Mouse (Mus musculus) spleen, adult 18-20 months (tissue): ENCODE data around the gene Rnf214.
"Not testable (repeated sequence)": the region's sequence is repeated elsewhere in the genome, so short reads cannot be mapped to it uniquely, and the experiment has no call there.

Experiments used
- DNase-seq, 2 experiments: peaks; one replicate each; pipeline ENCODE4 v3.0.0; 2022; ENCODE audit warnings: mixed read lengths in 2 of 2

The Rnf214 gene

DNA sequence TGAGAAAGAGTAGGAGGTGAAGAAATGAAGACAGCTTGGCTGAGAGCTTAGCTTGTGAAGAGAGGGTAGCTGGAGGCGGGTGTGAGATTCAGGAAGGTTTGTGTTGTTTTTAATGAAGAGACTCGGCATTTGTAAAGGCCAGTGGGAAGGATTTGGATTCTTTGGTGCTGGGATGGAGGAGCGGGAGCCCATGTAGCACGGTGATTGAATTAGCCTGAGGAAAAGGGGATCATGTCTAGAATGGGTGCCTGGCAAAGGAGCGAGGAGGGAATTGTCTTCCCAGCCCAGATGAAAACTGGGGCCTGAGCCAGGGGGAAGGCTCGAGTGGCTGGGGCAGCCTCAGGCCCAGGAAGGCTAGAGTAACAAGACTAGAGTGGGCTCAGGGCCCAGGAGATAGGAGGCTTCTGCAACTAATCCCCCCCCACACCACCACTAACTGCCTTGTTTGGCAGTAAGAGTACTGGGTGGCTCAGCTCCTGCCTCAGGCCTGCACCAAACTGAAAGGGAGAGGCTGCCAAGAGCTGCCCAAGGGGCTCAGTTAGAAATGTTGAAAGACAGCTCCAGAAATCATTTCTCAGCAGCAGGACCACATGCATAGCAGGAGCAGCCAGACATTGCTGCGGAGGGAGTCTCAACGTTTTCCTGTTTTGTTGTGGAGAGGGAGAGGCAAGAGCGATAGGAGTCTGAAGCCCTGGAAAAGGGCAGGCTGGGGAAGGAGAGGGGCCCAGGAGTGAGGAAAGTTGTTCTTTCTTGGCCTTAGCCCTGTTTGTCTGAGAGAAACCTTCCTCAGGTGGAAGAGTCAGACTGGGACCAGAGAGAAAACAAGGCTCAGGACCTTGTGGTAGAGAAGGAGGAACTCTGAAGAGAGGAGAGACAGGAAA lies 56.9 kb downstream of the Rnf214 start:
- no peak for DNase-seq

DNA sequence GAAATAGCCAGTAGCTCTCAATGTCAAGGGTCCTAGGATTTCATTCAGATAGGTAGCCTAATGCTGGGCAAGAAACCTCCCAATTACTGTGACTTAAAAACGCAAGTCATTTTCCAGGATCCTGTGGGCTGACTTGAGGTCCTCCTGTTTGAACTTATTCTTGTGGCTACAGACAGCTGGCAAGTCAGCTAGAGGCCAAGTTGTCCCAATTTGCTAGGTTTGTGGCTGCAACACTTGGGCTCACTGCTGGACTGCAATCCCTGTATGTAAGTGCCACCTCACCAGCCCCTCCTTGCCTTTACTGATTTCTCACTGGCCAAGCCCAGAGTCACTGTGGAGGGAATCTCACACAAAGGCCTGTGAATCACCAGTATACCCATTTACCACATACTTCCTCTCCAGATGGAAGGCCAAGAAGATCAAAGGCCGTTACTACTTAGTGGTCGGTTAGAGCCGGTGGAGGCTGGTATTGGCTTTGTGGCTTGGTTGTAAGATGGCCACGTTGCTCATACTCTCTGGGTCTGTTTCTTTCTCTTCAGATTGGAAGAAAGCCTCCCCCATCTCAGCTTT lies 59.7 kb downstream of the Rnf214 start:
- no peak for DNase-seq

DNA sequence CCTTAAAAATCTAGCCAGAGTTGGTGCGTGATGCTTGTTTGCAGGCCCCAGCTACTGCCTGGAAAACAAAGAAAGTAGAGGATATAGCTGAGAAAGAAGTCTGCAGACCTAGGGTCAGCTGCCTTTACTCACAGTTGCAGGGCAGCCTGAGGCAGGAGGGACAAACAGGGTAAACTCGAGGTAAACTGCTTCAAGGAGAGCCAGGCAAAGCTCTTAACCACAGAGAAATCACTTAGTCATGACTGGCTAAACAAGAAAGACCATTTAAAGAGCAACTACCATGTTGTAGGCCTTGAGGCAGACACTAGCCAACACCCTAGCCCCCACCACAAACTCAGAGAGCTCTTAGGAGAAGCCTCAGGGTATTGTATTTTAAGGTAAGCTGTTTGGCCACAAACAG lies 60.5 kb downstream of the Rnf214 start:
- DNase-seq: not testable (repeated sequence)

DNA sequence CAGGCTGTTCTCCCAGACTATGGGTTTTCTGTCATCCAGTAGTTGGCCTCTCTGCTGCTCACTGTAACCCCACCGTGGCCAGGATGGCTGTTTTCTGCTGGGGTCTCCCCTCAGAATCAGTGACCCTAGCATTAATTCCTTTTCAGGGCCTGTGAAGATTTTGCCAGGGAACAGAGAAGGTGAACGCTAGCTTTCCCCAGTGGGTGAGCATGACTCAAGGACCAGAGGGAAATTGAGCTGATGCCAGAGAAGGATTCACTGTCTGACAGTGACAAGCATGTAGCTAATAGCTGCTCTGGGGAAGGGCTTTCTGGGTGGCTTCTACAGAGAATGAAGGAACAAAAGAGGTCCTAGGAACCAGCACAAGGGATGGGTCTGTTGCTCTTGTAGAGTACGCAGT lies 61.2 kb downstream of the Rnf214 start:
- no peak for DNase-seq

DNA sequence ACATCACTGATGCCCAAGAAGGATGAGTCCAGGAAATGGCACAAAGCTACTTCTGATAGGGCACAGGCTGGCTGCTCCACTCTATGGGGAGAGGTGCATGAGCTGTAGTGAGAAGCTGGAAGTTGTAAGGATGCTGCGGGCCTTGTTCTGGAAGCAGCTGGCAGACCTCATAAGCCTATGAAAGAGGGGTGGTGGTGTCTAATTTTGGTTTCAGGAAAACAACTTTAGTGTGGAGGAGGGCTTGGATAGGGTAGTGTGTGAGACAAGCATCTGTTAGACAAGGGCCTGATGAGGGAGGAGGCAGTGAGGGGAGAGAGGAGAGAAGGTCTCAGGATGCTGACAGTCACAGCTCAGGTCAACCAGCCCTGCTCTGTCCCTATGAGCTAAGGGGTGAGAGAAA lies 62.9 kb downstream of the Rnf214 start:
- DNase-seq: no peak

DNA sequence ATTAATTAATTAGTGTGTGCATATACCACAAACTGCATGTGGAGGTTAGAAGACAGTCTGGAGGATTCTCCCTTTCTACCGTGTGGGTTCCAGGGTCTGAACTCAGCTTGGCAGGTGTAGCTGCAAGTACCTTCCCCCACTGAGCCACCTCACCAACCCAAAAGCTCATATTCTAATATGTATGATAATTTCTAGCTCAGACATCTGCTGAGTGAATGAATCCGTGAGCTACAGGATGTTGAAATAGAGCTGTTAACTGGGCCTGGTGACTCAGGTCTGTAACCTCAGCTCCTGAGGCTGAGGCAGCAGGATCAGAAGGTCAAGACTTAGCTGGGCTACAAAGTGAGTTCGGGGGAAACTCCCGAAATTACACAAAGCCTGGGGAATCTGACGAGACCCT lies 63.7 kb downstream of the Rnf214 start:
- DNase-seq: no peak

DNA sequence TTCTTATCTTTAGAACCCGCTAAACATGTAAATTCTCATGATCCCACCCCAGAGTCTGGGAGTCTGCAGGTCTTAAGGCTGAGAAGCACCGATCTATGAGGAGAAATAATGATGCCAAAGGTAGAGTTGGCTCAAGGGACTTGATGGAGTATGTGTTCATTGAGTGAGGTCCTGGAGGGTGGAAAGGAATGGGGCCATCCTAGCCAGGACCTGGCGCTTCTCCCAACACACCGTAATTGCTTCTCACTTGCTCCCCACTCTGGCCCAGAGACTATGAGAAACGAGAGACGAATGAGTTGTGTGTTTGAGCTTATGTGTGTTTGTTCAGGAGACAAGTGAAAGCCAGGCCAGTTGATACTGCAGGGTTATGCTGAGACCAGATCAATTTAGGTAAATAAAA lies 65.3 kb downstream of the Rnf214 start:
- DNase-seq: no peak

DNA sequence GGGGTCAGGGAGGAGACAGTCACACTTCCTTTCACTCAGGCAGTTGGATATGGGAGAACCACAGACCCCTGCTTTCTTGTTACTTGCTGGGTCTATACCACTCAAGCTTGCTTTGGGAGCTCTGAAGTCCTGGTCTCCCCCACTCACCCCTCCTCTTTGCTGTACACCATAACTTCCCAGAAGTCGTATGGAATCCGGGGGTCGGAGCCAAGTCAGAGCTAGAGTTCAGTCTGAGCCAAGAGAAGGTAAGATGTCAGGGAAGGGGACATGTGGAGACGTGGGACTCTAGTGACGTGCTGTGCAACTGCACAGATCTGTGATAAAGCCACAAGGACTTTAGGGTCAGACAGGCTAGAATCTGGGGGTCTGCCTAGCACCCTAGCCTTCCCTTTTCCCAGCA lies 66.4 kb downstream of the Rnf214 start:
- DNase-seq: no peak

DNA sequence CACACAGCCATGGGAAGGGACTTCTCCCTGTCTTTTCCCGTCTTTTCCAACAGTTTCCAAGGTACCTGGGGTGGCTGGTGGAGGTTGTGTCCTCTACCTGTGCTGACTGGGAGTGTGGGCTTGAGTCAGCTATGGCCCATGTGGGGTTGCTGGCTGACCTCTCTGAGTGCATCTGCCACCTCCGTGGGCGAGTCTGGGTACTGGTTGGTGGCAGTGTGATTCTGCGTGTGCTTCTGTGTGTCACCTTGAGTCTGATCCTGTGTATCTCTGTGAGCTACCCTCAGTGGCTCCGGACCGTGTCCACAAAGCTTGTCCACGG lies 66.8 kb downstream of the Rnf214 start:
- no peak for DNase-seq

DNA sequence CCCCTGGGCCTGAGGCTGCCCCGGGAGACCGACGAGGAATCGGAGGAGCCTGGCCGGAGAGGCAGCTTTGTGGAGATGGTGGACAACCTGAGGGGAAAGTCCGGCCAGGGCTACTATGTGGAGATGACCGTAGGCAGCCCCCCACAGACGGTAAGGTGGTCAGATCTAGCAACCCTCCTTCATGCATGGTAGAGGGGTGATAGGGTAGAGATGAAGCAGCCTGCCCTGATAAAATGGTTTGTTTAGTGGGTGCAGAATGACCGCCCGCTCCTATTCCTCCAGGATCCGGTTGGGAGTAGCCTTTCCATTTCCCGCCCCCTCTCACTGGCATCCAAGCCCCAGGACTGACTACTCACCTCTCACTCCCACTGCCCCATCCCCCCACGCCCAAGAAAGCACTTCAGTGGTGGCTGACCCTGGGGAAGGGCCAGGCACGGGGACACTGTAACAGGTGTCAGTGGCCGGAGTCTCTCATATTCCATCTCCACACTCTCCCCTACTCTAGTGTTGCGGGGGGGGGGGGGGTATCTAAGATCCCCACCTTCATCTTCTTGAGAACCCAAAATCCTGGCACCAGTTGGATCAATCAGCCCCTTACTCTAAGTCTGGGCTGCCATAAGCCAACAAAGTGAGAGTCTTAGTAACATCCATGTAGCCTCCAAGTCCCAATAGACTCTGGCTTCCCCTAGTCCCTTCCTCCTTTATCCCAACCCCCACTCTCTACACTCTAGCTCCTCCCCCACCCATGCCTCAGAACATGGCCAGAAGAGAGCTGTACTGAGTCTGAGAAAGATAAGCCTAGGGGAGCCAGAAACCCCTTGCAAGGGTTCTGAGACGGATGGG lies 67.4 kb downstream of the Rnf214 start:
- DNase-seq: no peak

DNA sequence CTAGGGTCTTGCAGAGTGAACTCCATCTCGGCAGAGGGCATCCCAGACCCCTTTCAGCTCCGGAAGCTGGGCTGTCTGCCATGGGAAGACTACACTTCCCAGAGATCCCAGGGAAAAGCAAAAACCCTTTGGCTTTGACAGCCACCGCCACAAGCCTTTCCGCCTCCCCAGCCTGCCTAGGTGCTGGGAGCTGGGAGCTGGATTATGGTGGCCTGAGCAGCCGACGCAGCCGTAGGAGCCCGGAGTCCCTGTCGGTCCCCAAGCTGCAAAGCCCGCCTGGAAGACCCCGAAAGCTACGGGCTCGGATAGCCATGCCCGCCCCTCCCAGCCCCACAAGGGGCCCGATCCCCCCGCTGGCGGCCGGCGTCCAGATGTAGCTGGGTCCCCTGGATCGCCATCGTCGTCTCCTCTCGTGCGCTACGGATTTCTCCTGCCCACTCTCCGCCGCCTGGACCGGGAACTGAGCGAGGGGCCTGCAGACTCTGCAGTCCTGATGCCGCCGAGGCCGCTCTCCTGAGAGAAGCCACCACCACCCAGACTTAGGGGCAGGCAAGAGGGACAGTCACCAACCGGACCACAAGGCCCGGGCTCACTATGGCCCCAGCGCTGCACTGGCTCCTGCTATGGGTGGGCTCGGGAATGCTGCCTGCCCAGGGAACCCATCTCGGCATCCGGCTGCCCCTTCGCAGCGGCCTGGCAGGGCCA lies 68.1 kb downstream of the Rnf214 start, which contains the start of gene Bace1:
Bace1 (plus strand) TSS at position 147 of the 705 bp plus-strand sequence.
- DNase-seq: peak in 1 of 2 experiments; percentile 7

DNA sequence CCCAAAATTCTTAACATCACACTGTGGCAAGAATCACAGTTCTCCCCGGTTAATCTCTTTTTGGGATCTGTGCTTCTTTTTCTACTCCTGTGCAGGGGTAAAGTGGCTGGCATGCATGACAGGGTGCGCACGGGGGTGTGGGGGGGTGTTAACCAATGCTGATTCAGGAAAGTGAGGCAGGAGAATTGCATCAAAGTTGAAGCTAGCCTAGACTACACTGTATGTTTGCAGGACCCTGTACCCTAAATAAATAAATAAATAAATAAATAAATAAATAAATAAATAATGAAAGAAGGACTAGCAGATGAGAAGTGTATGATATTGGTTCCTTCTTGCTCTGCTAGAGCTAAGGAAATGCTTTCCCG lies 68.7 kb downstream of the Rnf214 start:
- no peak for DNase-seq

DNA sequence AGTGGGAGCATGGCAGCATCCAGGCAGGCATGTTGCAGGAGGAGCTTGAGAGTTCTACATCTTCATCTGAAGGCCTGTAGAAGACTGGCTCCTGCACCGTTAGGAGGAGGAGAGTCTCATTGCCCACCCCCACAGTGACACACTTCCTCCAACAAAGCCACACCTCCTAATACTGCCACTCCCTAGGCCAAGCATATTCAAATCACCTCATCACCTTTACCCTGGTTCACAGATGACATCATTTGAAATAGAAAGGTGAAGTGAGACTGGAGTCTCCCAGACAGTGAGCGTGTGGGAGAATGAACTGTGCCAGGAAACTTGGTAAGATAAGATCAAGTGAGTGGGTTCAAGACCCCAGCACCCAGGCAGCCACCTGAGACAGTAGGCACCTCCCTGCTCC lies 73.2 kb downstream of the Rnf214 start:
- no peak for DNase-seq

DNA sequence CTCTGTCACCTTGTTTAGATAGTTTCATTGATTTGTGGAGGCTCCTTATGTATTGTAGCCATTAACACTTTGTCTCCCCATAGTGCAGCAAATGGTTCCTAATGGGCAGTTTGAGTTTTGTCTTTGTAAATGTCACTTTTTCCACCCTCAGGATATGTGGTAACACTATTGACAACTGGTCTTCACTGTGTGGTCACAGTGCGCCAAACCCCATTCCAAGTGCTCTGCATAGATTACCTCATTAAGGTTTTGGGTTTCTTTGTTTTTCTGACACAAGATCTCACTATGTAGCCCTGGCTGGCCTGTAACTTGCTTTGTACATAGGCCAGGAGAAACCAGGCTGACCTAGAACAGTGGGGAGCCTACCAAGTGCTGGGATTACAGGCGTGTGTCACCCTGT lies 73.8 kb downstream of the Rnf214 start:
- no peak for DNase-seq

DNA sequence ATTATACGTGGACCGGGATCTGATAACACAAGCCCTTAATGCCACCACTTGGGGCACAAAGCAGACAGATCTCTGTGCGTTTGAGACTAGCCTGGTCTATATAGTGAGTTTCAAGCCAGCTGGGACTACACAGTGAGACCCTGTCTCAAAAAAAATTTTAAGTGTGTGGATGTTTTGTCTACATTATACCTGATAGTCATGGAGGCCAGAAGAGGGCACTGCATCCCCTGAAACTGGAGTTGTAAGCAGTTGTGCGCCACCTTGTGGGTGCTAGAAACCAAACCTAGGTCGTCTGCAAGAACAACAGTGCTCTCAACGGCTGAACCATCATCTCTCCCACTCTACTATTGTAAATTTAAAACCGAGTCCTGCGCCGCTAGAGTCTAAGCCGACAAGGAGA lies 77.6 kb downstream of the Rnf214 start:
- peak; percentile 55 to 78 for DNase-seq

DNA sequence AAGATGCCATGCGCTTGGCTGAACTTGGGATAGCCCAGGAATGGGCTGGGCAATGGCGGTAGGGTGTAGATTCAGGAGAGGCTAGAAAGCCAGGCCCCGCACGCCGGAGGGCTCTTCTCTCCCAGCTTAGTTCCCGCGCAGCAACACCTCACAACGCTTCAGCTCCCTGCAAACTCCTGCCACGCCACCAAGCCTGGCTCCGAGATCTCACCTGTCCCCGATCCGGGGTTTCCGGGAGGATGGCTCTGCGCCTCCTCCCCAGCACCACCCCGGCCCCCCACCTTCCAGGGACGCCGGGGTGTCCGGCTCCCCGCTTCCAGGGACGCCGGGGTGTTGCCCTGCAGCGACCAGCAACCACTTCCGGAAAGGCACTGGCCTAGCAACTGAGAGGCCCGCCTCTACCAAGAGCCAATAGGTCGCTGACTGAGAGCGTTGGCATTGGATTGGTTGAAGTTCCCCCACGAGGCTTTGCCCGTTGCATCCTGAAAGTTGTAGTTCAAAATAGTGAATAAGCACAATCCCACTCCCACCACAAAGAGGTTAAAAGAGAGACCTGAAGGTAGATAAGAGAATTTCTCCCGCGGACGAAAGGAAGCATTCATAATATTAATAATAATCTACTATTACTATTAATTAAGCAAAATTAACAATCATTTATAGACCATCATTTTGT lies 78.3 kb downstream of the Rnf214 start, which contains the start of gene Cep164:
Cep164 (minus strand) TSS at position 401 of the 673 bp plus-strand sequence.
- peak; percentile 73 to 75 for DNase-seq

DNA sequence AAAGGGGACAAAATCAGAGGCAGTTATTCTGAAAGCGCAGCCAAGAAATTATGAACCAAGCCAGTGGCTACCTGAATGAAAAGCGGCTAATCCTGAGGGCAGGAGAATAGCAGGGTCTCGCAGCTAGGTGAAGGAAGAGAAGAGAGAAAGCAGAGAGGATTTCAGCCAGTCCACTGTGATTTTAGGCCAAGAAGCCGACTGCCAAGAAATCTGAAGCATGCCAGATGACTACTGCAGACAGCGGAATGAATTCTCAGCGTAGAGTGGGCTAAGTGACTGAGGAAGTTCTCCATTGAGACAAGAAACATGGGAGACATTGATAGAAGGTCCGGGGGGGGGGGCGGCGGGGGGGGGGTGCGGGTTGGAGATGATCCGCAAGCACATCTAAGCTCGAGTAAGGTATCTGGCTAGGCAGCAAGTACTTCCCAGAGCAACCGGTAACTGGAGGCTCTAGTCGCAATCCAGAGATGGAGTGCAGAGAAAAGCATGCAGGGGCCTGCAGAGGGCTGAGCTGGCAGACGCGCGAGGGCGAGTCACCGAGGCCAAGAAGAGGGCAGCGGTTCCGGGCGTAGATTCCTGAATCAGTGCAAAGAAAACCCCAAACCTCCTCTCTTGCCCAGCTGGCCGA lies 78.9 kb downstream of the Rnf214 start:
- peak in 1 of 2 experiments; percentile 12 for DNase-seq

DNA sequence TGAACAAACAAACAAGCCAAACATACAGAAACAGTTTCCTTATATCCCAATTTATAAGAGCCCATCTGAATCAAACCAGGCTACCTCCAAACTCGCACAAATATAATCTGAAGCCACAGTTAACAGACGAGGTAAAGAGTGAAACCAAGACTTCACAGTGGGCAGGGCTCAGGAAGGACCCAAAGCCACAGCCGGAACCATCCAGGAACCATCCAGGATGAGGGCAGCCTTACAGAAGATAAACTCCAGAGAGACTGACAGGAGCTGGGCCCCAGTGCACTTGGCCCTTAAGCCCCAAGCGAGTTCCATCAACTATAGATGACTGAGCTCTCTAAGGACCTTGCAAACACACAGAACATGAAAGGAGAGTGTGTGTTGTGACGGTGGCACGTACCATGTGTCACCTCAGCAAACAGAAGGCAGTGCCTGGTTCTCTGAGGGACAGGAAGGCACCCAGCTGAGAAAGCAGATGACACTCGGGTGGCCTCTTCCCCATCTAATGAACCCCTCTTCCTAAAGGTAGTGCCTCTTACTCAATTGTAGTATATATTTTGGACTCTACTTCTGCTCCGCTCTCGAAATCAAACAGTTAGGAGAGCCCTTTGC lies 88.2 kb downstream of the Rnf214 start:
- DNase-seq: no peak

DNA sequence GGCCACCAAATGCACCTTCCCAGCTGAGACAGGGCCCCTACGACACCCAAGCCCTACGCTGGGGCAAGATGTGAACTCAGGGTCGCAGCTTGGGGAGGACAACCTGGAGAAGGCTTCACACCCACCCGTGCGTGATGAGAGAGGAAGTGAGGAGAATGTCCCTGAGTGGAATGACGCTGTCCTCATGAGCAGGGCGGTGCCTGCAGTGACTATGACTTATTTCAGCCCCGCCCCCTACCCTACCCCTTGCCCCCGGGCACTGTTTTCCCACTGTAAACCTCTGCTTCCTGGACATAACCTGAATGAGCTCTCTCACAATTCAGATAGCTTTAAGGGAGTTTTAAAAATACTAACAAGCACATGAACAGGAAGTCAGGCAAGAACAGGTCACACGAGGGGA lies 91.2 kb downstream of the Rnf214 start:
- DNase-seq: no peak

DNA sequence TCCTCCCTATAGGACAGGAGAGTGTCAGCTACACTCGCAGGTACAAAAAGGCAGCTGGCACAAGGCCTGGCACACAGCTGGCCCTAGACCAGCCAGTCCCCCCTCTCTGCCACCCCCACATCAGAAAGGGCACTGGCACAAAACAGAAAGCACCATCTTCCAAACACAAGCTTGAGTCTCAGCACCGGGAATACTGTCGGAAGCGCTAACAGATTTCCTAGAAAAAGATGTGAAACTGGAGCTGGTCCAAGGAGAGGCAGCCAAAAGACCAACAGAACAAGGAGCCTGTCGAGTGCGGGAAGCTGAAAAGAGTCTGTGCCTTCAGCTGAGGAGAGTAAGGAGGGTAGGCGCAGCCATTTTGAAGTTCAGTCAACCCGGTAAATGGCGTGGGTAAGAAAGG lies 91.6 kb downstream of the Rnf214 start:
- no peak for DNase-seq
